ENCODE assay signal across 8 mouse cellular contexts in genomic region chr2:69205185-69205584, GRCm38 (mm10). TPM values are rescaled to one million over a fixed set of nuclear protein-coding genes. Genes with fewer than 3 reads are reported as not detected.
DNase-seq lines count a peak whose midpoint lies in the region; ATAC-seq and TF ChIP-seq lines count a peak whose summit lies in the region.

No protein-coding gene starts in this region.

- H3K4me1 ChIP-seq in embryonic facial prominence, embryonic 14.5 days (ENCODE audit: control insufficient read depth, insufficient read depth, low read length), result peaks cover 14% of the 10 kb centered on the region; the same call in 1 of the 2 replicates
- peaks cover 18% of the 10 kb centered on the region for H3K4me1 ChIP-seq in midbrain, embryonic 10.5 days
- H3K4me1 ChIP-seq in lung, adult 2 months (ENCODE audit: control insufficient read depth, insufficient read depth, low read length), result no peaks in the 10 kb centered on the region

- peaks cover 22% of the 10 kb centered on the region for H3K36me3 ChIP-seq in embryonic facial prominence, embryonic 14.5 days (ENCODE audit: control insufficient read depth, insufficient read depth, low read length)
- peaks cover 32% of the 10 kb centered on the region for H3K36me3 ChIP-seq in midbrain, embryonic 10.5 days

- peak overlapping the region; percentile 85 for H3K9ac ChIP-seq in embryonic facial prominence, embryonic 14.5 days (ENCODE audit: low read depth, low read length)

- no peak overlapping the region for H3K27ac ChIP-seq in embryonic facial prominence, embryonic 14.5 days (replicated peaks; ENCODE audit: low read depth, low read length)
- peak overlapping the region; percentile 97 for H3K27ac ChIP-seq in midbrain, embryonic 10.5 days (replicated peaks)

- 22% methylated on average over 6 of the region's 6 CpGs for WGBS in embryonic facial prominence, embryonic 14.5 days
- 30% methylated on average over 6 of the region's 6 CpGs for WGBS in midbrain, embryonic 10.5 days
- WGBS in lung, adult 2 months, result 13% methylated on average over 6 of the region's 6 CpGs

- H3K27me3 ChIP-seq in embryonic facial prominence, embryonic 14.5 days (replicated peaks; ENCODE audit: control insufficient read depth, insufficient read depth, low read length), result no peaks in the 10 kb centered on the region
- no peaks in the 10 kb centered on the region for H3K27me3 ChIP-seq in midbrain, embryonic 10.5 days (ENCODE audit: low read depth, poor library complexity, severe bottlenecking)

- no peak for TF ChIP-seq CTCF in lung, adult 2 months (IDR thresholded peaks at IDR 0.05; ENCODE audit: insufficient read depth, low read length)

- no peak for ATAC-seq in embryonic facial prominence, embryonic 14.5 days (ENCODE audit: low read depth)
- no peak for ATAC-seq in monocyte, adult 5-6 weeks (replicated peaks; ENCODE audit: insufficient number of reproducible peaks, low FRiP score, low TSS enrichment, poor library complexity, severe bottlenecking)

- no peak for TF ChIP-seq POLR2A in lung, adult 2 months (IDR thresholded peaks at IDR 0.05; ENCODE audit: borderline replicate concordance, extremely low read depth, low read depth, low read length)

- peak overlapping the region; percentile 77 for H3K4me2 ChIP-seq in embryonic facial prominence, embryonic 14.5 days (ENCODE audit: low read depth, low read length)

- DNase-seq in embryo, embryonic 11 days, result peak; percentile 7
- no peak for DNase-seq in embryo, embryonic 9.5 days (ENCODE audit: extremely low spot score)
- no peak for DNase-seq in embryonic facial prominence, embryonic 14.5 days (ENCODE audit: low spot score)
- DNase-seq in kidney, adult 18-20 months, result peak; percentile 35
- no peak for DNase-seq in midbrain, embryonic 10.5 days (ENCODE audit: low spot score)
- DNase-seq in adrenal gland, postnatal 10 days, result no peak
- no peak for DNase-seq in lung, adult 2 months

- H3K9me3 ChIP-seq in embryonic facial prominence, embryonic 14.5 days (ENCODE audit: control insufficient read depth, low read length), result no peaks in the 10 kb centered on the region
- H3K9me3 ChIP-seq in midbrain, embryonic 10.5 days (replicated peaks), result no peaks in the 10 kb centered on the region

- peak overlapping the region; percentile 89 for H3K4me3 ChIP-seq in embryonic facial prominence, embryonic 14.5 days (ENCODE audit: low read depth, low read length)
- H3K4me3 ChIP-seq in midbrain, embryonic 10.5 days, result peak overlapping the region; percentile 89
- no peak overlapping the region for H3K4me3 ChIP-seq in lung, adult 2 months (replicated peaks; ENCODE audit: extremely low read depth, low read depth, low read length)

RNA-seq across cellular contexts. Expression of gene Spc25, which starts 0.8 kb away (rescaled TPM):
- 116 and 134 TPM in 2 replicates for polyA plus RNA-seq in embryonic facial prominence, embryonic 14.5 days (2014; fragmentation: Nextera tagmentation; extraction: Ambion mirVana)
- 250 and 252 TPM in 2 replicates for polyA plus RNA-seq in midbrain, embryonic 10.5 days (2016; fragmentation: Nextera tagmentation; extraction: Ambion mirVana)
- total RNA-seq in adrenal gland, postnatal 10 days (2021), result 10 to 100 TPM; 16.6 to 17.9 TPM
- 4.1 to 7.9 TPM (median 5.0 TPM) in 3 replicates for total RNA-seq in monocyte, adult 5-6 weeks (2017)
- 0.23 and 0.89 TPM in 2 replicates for polyA plus RNA-seq in lung, adult 2 months (2012; rRNA removed)

RNA-seq across cellular contexts. Expression of gene G6pc2, which starts 5.7 kb away (rescaled TPM):
- not detected in 2 replicates for polyA plus RNA-seq in embryonic facial prominence, embryonic 14.5 days (2014; fragmentation: Nextera tagmentation; extraction: Ambion mirVana)
- polyA plus RNA-seq in midbrain, embryonic 10.5 days (2016; fragmentation: Nextera tagmentation; extraction: Ambion mirVana), result not detected in 2 replicates
- not detected for total RNA-seq in adrenal gland, postnatal 10 days (2021)
- total RNA-seq in monocyte, adult 5-6 weeks (2017), result not detected in 3 replicates
- not detected in 2 replicates for polyA plus RNA-seq in lung, adult 2 months (2012; rRNA removed)

Comparison
In these comparisons a context has a peak if more than half of its experiments do, and no peak if none do; other contexts are left out.
1. DNase-seq: peak in embryo, embryonic 11 days (single experiment) and kidney, adult 18-20 months (single experiment); none in embryo, embryonic 9.5 days (single experiment), embryonic facial prominence, embryonic 14.5 days (single experiment), midbrain, embryonic 10.5 days (single experiment), adrenal gland, postnatal 10 days (single experiment) and lung, adult 2 months (single experiment).
2. RNA of gene Spc25, which starts 0.8 kb away (polyA plus RNA-seq): 250 to 252 TPM in midbrain, embryonic 10.5 days and 116 to 134 TPM in embryonic facial prominence, embryonic 14.5 days; 0.23 to 0.89 TPM in lung, adult 2 months; every median in the first group is over 10 times any median in the second.